Mouse (Mus musculus): Measurements from ENCODE around the gene Mfsd2a. TPM values are rescaled to one million over a fixed set of nuclear protein-coding genes. Genes with fewer than 3 reads are reported as not detected.

Mfsd2a gene
- polyA plus RNA-seq (2012; rRNA removed) = 44.7 and 51.8 TPM in 2 replicates

GRCm38 (mm10) chr4:122961100-122961567, at the start of gene Mfsd2a:
Gene Mfsd2a, minus strand, starts transcription at chr4:122961188.
- peak; percentile 18; the same call in 1 of the 2 replicates for TF ChIP-seq POLR2A (IDR thresholded peaks at IDR 0.05; ENCODE audit: borderline replicate concordance, extremely low read depth, insufficient read depth, insufficient read length, poor library complexity, severe bottlenecking)
- TF ChIP-seq CTCF (IDR thresholded peaks at IDR 0.05; ENCODE audit: borderline replicate concordance, extremely low read depth, insufficient read depth, insufficient read length) = no peak
- DNase-seq (ENCODE audit: low read depth) = peak; percentile 93

GRCm38 (mm10) chr4:123005054-123005966, 44.3 kb upstream of the Mfsd2a start:
- TF ChIP-seq POLR2A (IDR thresholded peaks at IDR 0.05; ENCODE audit: borderline replicate concordance, extremely low read depth, insufficient read depth, insufficient read length, poor library complexity, severe bottlenecking) (no peak), CTCF (IDR thresholded peaks at IDR 0.05; ENCODE audit: borderline replicate concordance, extremely low read depth, insufficient read depth, insufficient read length) (no peak)
- DNase-seq (ENCODE audit: low read depth) = peak; percentile 59

- DNase-seq (ENCODE audit: low read depth) = peak; percentile 52
- TF ChIP-seq CTCF (IDR thresholded peaks at IDR 0.05; ENCODE audit: borderline replicate concordance, extremely low read depth, insufficient read depth, insufficient read length) = no peak
- TF ChIP-seq POLR2A (IDR thresholded peaks at IDR 0.05; ENCODE audit: borderline replicate concordance, extremely low read depth, insufficient read depth, insufficient read length, poor library complexity, severe bottlenecking) = no peak
Observed at GRCm38 (mm10) chr4:123000617-123001342, 39.8 kb upstream of the Mfsd2a start.

DNA sequence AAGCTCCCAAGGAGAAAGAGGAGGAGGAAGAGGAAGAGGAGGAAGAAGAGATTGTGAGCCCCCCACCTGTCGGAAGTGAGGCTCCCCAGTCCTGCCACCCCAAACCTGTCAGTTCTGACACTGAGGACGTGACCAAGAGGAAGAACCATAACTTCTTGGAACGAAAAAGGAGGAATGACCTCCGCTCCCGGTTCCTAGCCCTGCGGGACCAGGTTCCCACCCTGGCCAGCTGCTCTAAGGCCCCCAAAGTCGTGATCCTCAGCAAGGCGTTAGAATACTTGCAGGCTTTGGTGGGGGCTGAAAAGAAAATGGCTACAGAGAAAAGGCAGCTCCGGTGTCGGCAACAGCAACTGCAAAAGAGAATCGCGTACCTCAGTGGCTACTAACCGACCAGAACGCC, 39.1 kb upstream of the Mfsd2a start:
- no peak for DNase-seq (ENCODE audit: low read depth)

DNA sequence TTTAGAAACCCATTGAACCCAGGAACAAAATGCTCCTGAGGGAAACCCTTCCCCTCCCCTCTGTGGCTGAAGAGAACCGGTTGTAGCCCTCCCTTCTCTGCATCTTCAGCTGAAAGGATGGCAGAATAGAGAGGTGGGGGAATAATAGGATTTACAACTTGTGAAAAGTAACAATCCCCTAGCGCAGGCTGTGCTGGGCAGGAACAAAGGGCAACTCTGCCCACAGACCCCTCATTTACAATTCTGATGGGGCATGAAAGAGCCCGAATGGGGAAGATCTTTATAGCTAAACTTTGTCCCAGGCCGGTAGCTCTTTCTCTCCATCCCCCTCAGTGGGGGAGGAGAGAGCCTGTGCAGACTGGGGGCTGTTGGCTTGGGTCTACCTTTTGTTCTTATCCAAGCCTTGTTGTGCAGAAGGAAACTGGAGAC, 38.3 kb upstream of the Mfsd2a start:
- DNase-seq (ENCODE audit: low read depth) = peak; percentile 90
- TF ChIP-seq POLR2A (IDR thresholded peaks at IDR 0.05; ENCODE audit: borderline replicate concordance, extremely low read depth, insufficient read depth, insufficient read length, poor library complexity, severe bottlenecking) = no peak

More for the DNA sequence above, 39.1 kb upstream of the Mfsd2a start:
- TF ChIP-seq CTCF (IDR thresholded peaks at IDR 0.05; ENCODE audit: borderline replicate concordance, extremely low read depth, insufficient read depth, insufficient read length) = no peak
- no peak for TF ChIP-seq POLR2A (IDR thresholded peaks at IDR 0.05; ENCODE audit: borderline replicate concordance, extremely low read depth, insufficient read depth, insufficient read length, poor library complexity, severe bottlenecking)

- TF ChIP-seq CTCF (IDR thresholded peaks at IDR 0.05; ENCODE audit: borderline replicate concordance, extremely low read depth, insufficient read depth, insufficient read length) = no peak
- no peak; the same call in 1 of the 2 replicates for TF ChIP-seq POLR2A (IDR thresholded peaks at IDR 0.05; ENCODE audit: borderline replicate concordance, extremely low read depth, insufficient read depth, insufficient read length, poor library complexity, severe bottlenecking)
- peak; percentile 96 for DNase-seq (ENCODE audit: low read depth)
Observed at GRCm38 (mm10) chr4:122998537-122999262, 37.7 kb upstream of the Mfsd2a start.

- TF ChIP-seq CTCF (IDR thresholded peaks at IDR 0.05; ENCODE audit: borderline replicate concordance, extremely low read depth, insufficient read depth, insufficient read length) (0 out of 2 replicates have a peak, but pooled peaks have one; percentile 39), POLR2A (IDR thresholded peaks at IDR 0.05; ENCODE audit: borderline replicate concordance, extremely low read depth, insufficient read depth, insufficient read length, poor library complexity, severe bottlenecking) (no peak)
Observed at GRCm38 (mm10) chr4:122996618-122997381, 35.8 kb upstream of the Mfsd2a start.

DNA sequence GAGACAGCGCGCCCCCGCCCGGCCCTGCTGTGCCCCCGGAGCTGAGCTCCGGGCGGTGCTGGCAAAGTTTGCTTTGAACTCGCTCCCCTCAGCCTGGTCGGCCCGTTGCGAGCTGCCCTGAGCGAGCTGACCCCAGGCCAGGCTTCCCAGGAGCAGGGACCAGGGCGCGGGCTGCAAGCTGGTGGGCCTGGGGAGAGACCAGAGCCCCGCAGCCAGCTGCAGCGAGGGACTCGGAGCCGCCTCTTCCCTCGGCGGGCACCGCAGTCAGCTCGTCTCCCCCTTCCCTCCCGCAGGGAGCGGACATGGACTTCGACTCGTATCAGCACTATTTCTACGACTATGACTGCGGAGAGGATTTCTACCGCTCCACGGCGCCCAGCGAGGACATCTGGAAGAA, 35.2 kb upstream of the Mfsd2a start:
- no peak for TF ChIP-seq CTCF (IDR thresholded peaks at IDR 0.05; ENCODE audit: borderline replicate concordance, extremely low read depth, insufficient read depth, insufficient read length)
- no peak for TF ChIP-seq POLR2A (IDR thresholded peaks at IDR 0.05; ENCODE audit: borderline replicate concordance, extremely low read depth, insufficient read depth, insufficient read length, poor library complexity, severe bottlenecking)
- DNase-seq (ENCODE audit: low read depth) = no peak

More at GRCm38 (mm10) chr4:122996618-122997381, 35.8 kb upstream of the Mfsd2a start:
- DNase-seq (ENCODE audit: low read depth) = peak; percentile 85

GRCm38 (mm10) chr4:122995404-122996220, 34.6 kb upstream of the Mfsd2a start, which contains the start of gene Mycl:
Gene Mycl, plus strand, starts transcription at chr4:122995652.
- DNase-seq (ENCODE audit: low read depth) = peak; percentile 98

More at GRCm38 (mm10) chr4:122995404-122996220, 34.6 kb upstream of the Mfsd2a start, which contains the start of gene Mycl:
- TF ChIP-seq POLR2A (IDR thresholded peaks at IDR 0.05; ENCODE audit: borderline replicate concordance, extremely low read depth, insufficient read depth, insufficient read length, poor library complexity, severe bottlenecking) (peak; percentile 84), CTCF (IDR thresholded peaks at IDR 0.05; ENCODE audit: borderline replicate concordance, extremely low read depth, insufficient read depth, insufficient read length) (peak; percentile 89)

Data from brain, embryonic 14.5 days (tissue).